Mouse (Mus musculus) c-Kit-negative CD71-positive TER-119-positive erythroid progenitor cells, embryonic 14.5 days (primary cell): ENCODE results near the gene Ramp1.

Source experiments
- DNase-seq: peaks from one replicate; pipeline ENCODE4 v3.0.0-alpha.2; 2013; ENCODE audit warnings: low read depth, low spot score

The Ramp1 gene

GRCm38 (mm10) chr1:91199793-91200192 is 20.2 kb downstream of the Ramp1 start:
- no peak for DNase-seq

- no peak for DNase-seq
These were observed 21.5 kb downstream of the Ramp1 start for GRCm38 (mm10) chr1:91201122-91201521.

GRCm38 (mm10) chr1:91204221-91204765 is 24.7 kb downstream of the Ramp1 start:
- DNase-seq = no peak

- no peak for DNase-seq
These were observed 26.0 kb downstream of the Ramp1 start for GRCm38 (mm10) chr1:91205651-91206050.

GRCm38 (mm10) chr1:91206336-91206735 is 26.7 kb downstream of the Ramp1 start:
- no peak for DNase-seq

- no peak for DNase-seq
These were observed 27.3 kb downstream of the Ramp1 start for GRCm38 (mm10) chr1:91206873-91207272.

GRCm38 (mm10) chr1:91207334-91208074 is 27.9 kb downstream of the Ramp1 start:
- no peak for DNase-seq

GRCm38 (mm10) chr1:91209343-91209742 is 29.7 kb downstream of the Ramp1 start:
- DNase-seq = no peak

GRCm38 (mm10) chr1:91209785-91210184 is 30.2 kb downstream of the Ramp1 start:
- DNase-seq = no peak

GRCm38 (mm10) chr1:91211099-91211498 is 31.5 kb downstream of the Ramp1 start:
- DNase-seq = no peak

GRCm38 (mm10) chr1:91211591-91212008 is 32.0 kb downstream of the Ramp1 start:
- no peak for DNase-seq

- DNase-seq = no peak
These were observed 35.6 kb downstream of the Ramp1 start for GRCm38 (mm10) chr1:91215264-91215663.

GRCm38 (mm10) chr1:91215981-91216380 is 36.4 kb downstream of the Ramp1 start:
- DNase-seq = no peak

GRCm38 (mm10) chr1:91216504-91217267 is 37.1 kb downstream of the Ramp1 start:
- no peak for DNase-seq

- no peak for DNase-seq
These were observed 40.2 kb downstream of the Ramp1 start for GRCm38 (mm10) chr1:91219641-91220321.

GRCm38 (mm10) chr1:91220322-91220672 is 40.7 kb downstream of the Ramp1 start:
- DNase-seq = no peak

- DNase-seq = no peak
These were observed 46.9 kb downstream of the Ramp1 start for GRCm38 (mm10) chr1:91226562-91226961.

GRCm38 (mm10) chr1:91227381-91228054 is 47.9 kb downstream of the Ramp1 start:
- DNase-seq = no peak

- no peak for DNase-seq
These were observed 51.5 kb downstream of the Ramp1 start for GRCm38 (mm10) chr1:91231142-91231541.

- DNase-seq = no peak
These were observed 52.3 kb downstream of the Ramp1 start for GRCm38 (mm10) chr1:91231896-91232295.

GRCm38 (mm10) chr1:91235395-91235794 is 55.8 kb downstream of the Ramp1 start:
- no peak for DNase-seq

- DNase-seq = no peak
These were observed 58.1 kb downstream of the Ramp1 start for GRCm38 (mm10) chr1:91237676-91238075.
